Mouse (Mus musculus): ENCODE data around the gene Olfr553. TPM values are rescaled to one million over a fixed set of nuclear protein-coding genes. Genes with fewer than 3 reads are reported as not detected.

Olfr553 gene
- not detected in 2 replicates for total RNA-seq (2012; rRNA removed)
- not detected in 2 replicates for total RNA-seq (2014; rRNA removed)
- not detected in 2 replicates for polyA plus RNA-seq (2012; ENCODE audit: insufficient read length, low read depth)

GRCm38 (mm10) chr7:102618118-102618517 is at the start of gene Olfr553:
Gene Olfr553 (minus strand): TSS chr7:102618218.
- in situ Hi-C loops (cut with MboI; ENCODE audit: low pct_ligation_motif_present, low pct_unique_long_range_greater_than_20kb, low sequenced_read_pairs) (no loop called here), dilution Hi-C loops (cut with MboI; ENCODE audit: extremely low pct_ligation_motif_present, extremely low pct_unique_long_range_greater_than_20kb, low sequenced_read_pairs) (no loop called here)

DNA sequence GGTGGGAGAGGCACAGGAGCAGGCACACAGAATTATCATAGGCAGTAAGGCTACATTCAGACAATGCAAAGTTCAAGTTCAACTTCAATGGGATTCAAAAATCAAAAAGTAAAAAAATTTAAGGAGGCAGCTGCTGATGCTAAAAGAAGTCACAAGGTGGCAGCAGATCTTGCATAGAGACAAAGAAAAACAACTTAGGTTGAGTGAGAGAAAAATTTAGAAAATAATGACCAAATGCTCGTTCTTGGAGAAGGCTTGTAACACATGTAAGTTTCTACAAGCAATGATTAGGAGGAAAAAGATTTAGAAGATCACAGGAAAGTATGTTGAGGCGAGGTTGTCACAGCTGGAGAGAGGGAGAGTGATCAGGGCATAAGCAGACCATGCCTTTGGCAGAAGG is 47.4 kb upstream of the Olfr553 start:
- no peak overlapping the region for H3K4me3 ChIP-seq (replicated peaks in 1 of 3; ENCODE audit: low read depth in 2 of 3, low read length in 2 of 3, poor library complexity in 1 of 3)
- dilution Hi-C loops (cut with MboI; ENCODE audit: extremely low pct_ligation_motif_present, extremely low pct_unique_long_range_greater_than_20kb, low sequenced_read_pairs) = no loop called here
- peak; percentile 24 for DNase-seq (ENCODE audit: extremely low read depth)

More at GRCm38 (mm10) chr7:102618118-102618517, at the start of gene Olfr553:
- no peak for TF ChIP-seq JUND (conservative IDR thresholded peaks at IDR 0.05; ENCODE audit: low read depth, low read length)
- no peak for TF ChIP-seq IRF4 (IDR thresholded peaks at IDR 0.05; ENCODE audit: low read depth, low read length)
- no peak for TF ChIP-seq ZC3H11A (IDR thresholded peaks at IDR 0.05; ENCODE audit: low read depth, low read length)
- TF ChIP-seq POLR2A (IDR thresholded peaks at IDR 0.05; ENCODE audit: low read depth, low read length) = no peak
- no peak for TF ChIP-seq ZMIZ1 (IDR thresholded peaks at IDR 0.05; ENCODE audit: low read depth, low read length)
- TF ChIP-seq SMC3 (IDR thresholded peaks at IDR 0.05; ENCODE audit: low read depth, low read length) = no peak
- no peak for TF ChIP-seq SIN3A (IDR thresholded peaks at IDR 0.05; ENCODE audit: low read length)
- TF ChIP-seq RAD21 (IDR thresholded peaks at IDR 0.05; ENCODE audit: low read depth, low read length) = no peak
- TF ChIP-seq CHD2 (IDR thresholded peaks at IDR 0.05; ENCODE audit: low read length) = no peak
- no peak for TF ChIP-seq MAFK (IDR thresholded peaks at IDR 0.05; ENCODE audit: insufficient replicate concordance, low read length)
- no peak for TF ChIP-seq PAX5 (IDR thresholded peaks at IDR 0.05; ENCODE audit: low read length)
- TF ChIP-seq NELFE (IDR thresholded peaks at IDR 0.05; ENCODE audit: low read depth, low read length) = no peak
- TF ChIP-seq MAX (IDR thresholded peaks at IDR 0.05; ENCODE audit: low read length) = no peak
- no peak for TF ChIP-seq E2F4 (IDR thresholded peaks at IDR 0.05; ENCODE audit: insufficient replicate concordance, low read depth, low read length)
- TF ChIP-seq EP300 (IDR thresholded peaks at IDR 0.05; ENCODE audit: low read length) = no peak
- no peak for TF ChIP-seq CHD1 (IDR thresholded peaks at IDR 0.05; ENCODE audit: low read depth, low read length)
- no peak for TF ChIP-seq UBTF (IDR thresholded peaks at IDR 0.05; ENCODE audit: low read depth, low read length)
- TF ChIP-seq KAT2A (IDR thresholded peaks at IDR 0.05; ENCODE audit: insufficient replicate concordance, low read length) = no peak
- TF ChIP-seq RCOR1 (conservative IDR thresholded peaks at IDR 0.05; ENCODE audit: low read depth, low read length) = no peak
- Histone ChIP-seq H3K27me3 (replicated peaks) (no peaks in the 10 kb centered on the region), H3K79me2 (replicated peaks; ENCODE audit: control insufficient read depth, extremely low read depth, insufficient read depth, poor library complexity, severe bottlenecking) (no peaks in the 10 kb centered on the region), H3K9me3 (replicated peaks; ENCODE audit: low read length) (no peaks in the 10 kb centered on the region), H3K4me3 (replicated peaks in 1 of 3; ENCODE audit: low read depth in 2 of 3, low read length in 2 of 3, poor library complexity in 1 of 3) (no peak within 1 kb of the TSS), H3K4me1 (ENCODE audit: control insufficient read depth in 1 of 2, insufficient read depth in 2 of 2) (no peaks in the 10 kb centered on the region), H3K36me3 (replicated peaks in 1 of 2; ENCODE audit: control insufficient read depth in 1 of 2, insufficient read depth in 1 of 2, low read length in 1 of 2) (no peaks in the 10 kb centered on the region), H3K27ac (ENCODE audit: insufficient read depth, low read depth) (no peak within 1 kb of the TSS), H3K9ac (ENCODE audit: insufficient read depth, low read depth) (no peak within 1 kb of the TSS), H3K4me2 (ENCODE audit: insufficient read depth, low read depth, poor library complexity, severe bottlenecking) (no peak within 1 kb of the TSS)
- DNase-seq (ENCODE audit: extremely low read depth) = no peak

More for the DNA sequence above, 47.4 kb upstream of the Olfr553 start:
- no peak overlapping the region for H3K27ac ChIP-seq (ENCODE audit: insufficient read depth, low read depth)
- H3K4me1 ChIP-seq (ENCODE audit: control insufficient read depth in 1 of 2, insufficient read depth in 2 of 2) = no peaks in the 10 kb centered on the region
- no peaks in the 10 kb centered on the region for H3K9me3 ChIP-seq (replicated peaks; ENCODE audit: low read length)
- no peaks in the 10 kb centered on the region for H3K79me2 ChIP-seq (replicated peaks; ENCODE audit: control insufficient read depth, extremely low read depth, insufficient read depth, poor library complexity, severe bottlenecking)
- H3K27me3 ChIP-seq (replicated peaks) = no peaks in the 10 kb centered on the region
- no peaks in the 10 kb centered on the region for H3K36me3 ChIP-seq (replicated peaks in 1 of 2; ENCODE audit: control insufficient read depth in 1 of 2, insufficient read depth in 1 of 2, low read length in 1 of 2)
- H3K4me2 ChIP-seq (ENCODE audit: insufficient read depth, low read depth, poor library complexity, severe bottlenecking) = no peak overlapping the region
- in situ Hi-C loops (cut with MboI; ENCODE audit: low pct_ligation_motif_present, low pct_unique_long_range_greater_than_20kb, low sequenced_read_pairs) = loop anchor here (10.0 kb wide), 1 partner anchor 249 kb away; the partner anchor contains the start of gene Olfr571
- TF ChIP-seq CTCF (conservative IDR thresholded peaks at IDR 0.05 in 1 of 2, IDR thresholded peaks at IDR 0.05 in 1 of 2; ENCODE audit: low read depth in 2 of 2, low read length in 2 of 2) (peak in 1 of 2 experiments; percentile 75; a peak in 2 of 4 replicates), JUN (IDR thresholded peaks at IDR 0.05; ENCODE audit: insufficient read depth, low read depth, low read length) (no peak), HCFC1 (IDR thresholded peaks at IDR 0.05; ENCODE audit: low read depth, low read length) (no peak), SIN3A (IDR thresholded peaks at IDR 0.05; ENCODE audit: low read length) (no peak), ZNF384 (IDR thresholded peaks at IDR 0.05; ENCODE audit: low read depth, low read length) (peak; percentile 71), TBP (conservative IDR thresholded peaks at IDR 0.05; ENCODE audit: low read depth, low read length) (no peak), POLR2AphosphoS2 (IDR thresholded peaks at IDR 0.05; ENCODE audit: low read depth, low read length) (no peak), RAD21 (IDR thresholded peaks at IDR 0.05; ENCODE audit: low read depth, low read length) (peak; percentile 67), SMC3 (IDR thresholded peaks at IDR 0.05; ENCODE audit: low read depth, low read length) (peak; percentile 61)
- H3K9ac ChIP-seq (ENCODE audit: insufficient read depth, low read depth) = no peak overlapping the region

Measured in CH12.LX (cell line).